Mouse (Mus musculus) embryonic facial prominence, embryonic 11.5 days (tissue): ENCODE results near the gene Eif4g1. TPM values are rescaled to one million over a fixed set of nuclear protein-coding genes. Genes with fewer than 3 reads are reported as not detected.

ENCODE experiments used
- ATAC-seq: fragments of 200-750 bp; cut with Nextera tagmentation; replicated peaks from 2 replicates; pipeline ENCODE4 v1.8.0; 2017; ENCODE audit warnings: low read depth; ENCODE audit not compliant: insufficient number of reproducible peaks, low FRiP score, low TSS enrichment
- DNase-seq: peaks from one replicate; pipeline ENCODE4 v3.0.0-alpha.2; 2015; ENCODE audit warnings: low spot score
- H3K27ac ChIP-seq: fragments of 300-500 bp; sonication (generic); replicated peaks from 2 replicates; pipeline ENCODE4 v1.5.1; 2014; ENCODE audit warnings: mild to moderate bottlenecking, low read depth, low read length, control low read depth
- H3K27me3 ChIP-seq: fragments of 300-500 bp; sonication (generic); 2 replicates; pipeline ENCODE4 v1.6.1; 2014; ENCODE audit warnings: mild to moderate bottlenecking, low read length, moderate library complexity, mixed read lengths; ENCODE audit not compliant: control insufficient read depth, insufficient read depth
- H3K36me3 ChIP-seq: fragments of 300-500 bp; sonication (generic); replicated peaks from 2 replicates; pipeline ENCODE4 v1.6.1; 2014; ENCODE audit warnings: low read depth, mild to moderate bottlenecking, low read length, moderate library complexity, mixed read lengths; ENCODE audit not compliant: control insufficient read depth, insufficient read depth
- H3K4me1 ChIP-seq: fragments of 300-500 bp; sonication (generic); 2 replicates; pipeline ENCODE4 v1.6.1; 2014; ENCODE audit warnings: low read length, mixed read lengths; ENCODE audit not compliant: control insufficient read depth, insufficient read depth
- H3K4me2 ChIP-seq: fragments of 300-500 bp; sonication (generic); 2 replicates; pipeline ENCODE4 v1.6.1; 2014; ENCODE audit warnings: low read depth, mild to moderate bottlenecking, control low read depth, low read length, moderate library complexity
- H3K4me3 ChIP-seq: fragments of 300-500 bp; sonication (generic); 2 replicates; pipeline ENCODE4 v1.5.1; 2014; ENCODE audit warnings: low read depth, low read length, control low read depth
- H3K9ac ChIP-seq: fragments of 300-500 bp; sonication (generic); replicated peaks from 2 replicates; pipeline ENCODE4 v1.6.1; 2014; ENCODE audit warnings: mild to moderate bottlenecking, control low read depth, low read length
- H3K9me3 ChIP-seq: fragments of 300-500 bp; sonication (generic); replicated peaks from 2 replicates; pipeline ENCODE4 v1.6.1; 2016; ENCODE audit warnings: mild to moderate bottlenecking, low read length, inconsistent platforms, mixed read lengths; ENCODE audit not compliant: control insufficient read depth
- WGBS: fragments of 180-500 bp; shearing (Covaris S2); extraction: QIAGEN DNeasy Blood & Tissue Kit; methylation state at CpG from one replicate; pipeline ENCODE4 v1.1.7; 2014; 5-methylcytosine and 5-hydroxymethylcytosine counted together
- polyA plus RNA-seq: library from polyadenylated mRNA; unstranded; fragments of >200 nt; fragmentation: Nextera tagmentation; extraction: Ambion mirVana; gene quantifications from 2 replicates; pipeline ENCODE4 v1.2.1, GENCODE M21; 2014

The Eif4g1 gene
- polyA plus RNA-seq, 1 experiment from 2014 or later = 156 TPM

GRCm38 (mm10) chr16:20675213-20675612, 7.1 kb downstream of the Eif4g1 start:
- Histone ChIP-seq H3K4me2 (no peak overlapping the region), H3K27ac (no peak overlapping the region), H3K27me3 (no peaks in the 10 kb centered on the region), H3K9me3 (no peaks in the 10 kb centered on the region), H3K36me3 (peaks cover 21% of the 10 kb centered on the region), H3K4me3 (no peak overlapping the region), H3K4me1 (peaks cover 7% of the 10 kb centered on the region), H3K9ac (no peak overlapping the region)
- no peak for DNase-seq
- 91% methylated on average over 6 of the region's 6 CpGs for WGBS
- no peak for ATAC-seq

GRCm38 (mm10) chr16:20676702-20677101, 8.6 kb downstream of the Eif4g1 start:
- H3K9me3 ChIP-seq = no peaks in the 10 kb centered on the region
- no peak overlapping the region for H3K9ac ChIP-seq
- WGBS = 86% methylated on average over 4 of the region's 4 CpGs
- peaks cover 7% of the 10 kb centered on the region for H3K4me1 ChIP-seq
- no peak overlapping the region for H3K4me2 ChIP-seq
- H3K4me3 ChIP-seq = no peak overlapping the region
- no peaks in the 10 kb centered on the region for H3K27me3 ChIP-seq
- ATAC-seq = no peak
- H3K36me3 ChIP-seq = peaks cover 26% of the 10 kb centered on the region
- H3K27ac ChIP-seq = no peak overlapping the region
- DNase-seq = peak; percentile 22

GRCm38 (mm10) chr16:20677380-20677779, 9.3 kb downstream of the Eif4g1 start:
- no peak overlapping the region for H3K4me3 ChIP-seq
- H3K27me3 ChIP-seq = no peaks in the 10 kb centered on the region
- no peak for ATAC-seq
- 86% methylated on average over 5 of the region's 5 CpGs for WGBS
- peaks cover 33% of the 10 kb centered on the region for H3K36me3 ChIP-seq
- no peak overlapping the region for H3K4me2 ChIP-seq
- peaks cover 7% of the 10 kb centered on the region for H3K4me1 ChIP-seq
- H3K9me3 ChIP-seq = no peaks in the 10 kb centered on the region
- no peak overlapping the region for H3K9ac ChIP-seq
- no peak overlapping the region for H3K27ac ChIP-seq
- DNase-seq = no peak

- H3K9me3 ChIP-seq = no peaks in the 10 kb centered on the region
- WGBS = 91% methylated on average over 10 of the region's 10 CpGs
- H3K9ac ChIP-seq = no peak overlapping the region
- ATAC-seq (no peak), DNase-seq (no peak)
- H3K4me1 ChIP-seq = peaks cover 7% of the 10 kb centered on the region
- no peaks in the 10 kb centered on the region for H3K27me3 ChIP-seq
- H3K4me2 ChIP-seq = no peak overlapping the region
- peaks cover 38% of the 10 kb centered on the region for H3K36me3 ChIP-seq
- H3K27ac ChIP-seq = no peak overlapping the region
- no peak overlapping the region for H3K4me3 ChIP-seq
Observed at GRCm38 (mm10) chr16:20677974-20678675, 10.0 kb downstream of the Eif4g1 start.

- 89% methylated on average over 3 of the region's 3 CpGs for WGBS
- H3K27ac ChIP-seq = no peak overlapping the region
- no peak overlapping the region for H3K4me3 ChIP-seq
- H3K9ac ChIP-seq = no peak overlapping the region
- no peaks in the 10 kb centered on the region for H3K9me3 ChIP-seq
- H3K4me1 ChIP-seq = peaks cover 1% of the 10 kb centered on the region; the same call in 1 of the 2 replicates
- H3K27me3 ChIP-seq = no peaks in the 10 kb centered on the region
- no peak overlapping the region for H3K4me2 ChIP-seq
- DNase-seq = no peak
- H3K36me3 ChIP-seq = peaks cover 33% of the 10 kb centered on the region
- no peak for ATAC-seq
Observed at GRCm38 (mm10) chr16:20690774-20691173, 22.7 kb downstream of the Eif4g1 start.

DNA sequence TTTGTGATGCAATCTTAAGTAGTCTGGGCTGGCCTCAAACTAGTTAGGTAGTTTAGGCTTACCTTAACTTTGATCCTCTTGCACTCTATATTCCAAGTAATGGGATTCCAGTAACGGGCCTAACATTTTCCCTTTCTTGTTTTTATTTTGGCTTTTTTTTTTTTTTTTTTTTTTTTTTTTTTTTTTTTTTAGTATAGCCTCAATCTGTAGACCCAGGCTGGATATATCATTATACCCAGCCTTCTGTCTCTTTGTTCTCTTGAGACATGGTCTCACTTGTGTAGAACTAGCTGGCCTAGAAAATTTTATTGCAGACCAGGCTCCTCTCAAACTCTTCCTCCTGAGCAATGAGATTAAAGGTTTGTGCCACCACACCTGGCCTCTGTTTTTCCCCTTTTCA, 23.5 kb downstream of the Eif4g1 start:
- Histone ChIP-seq H3K4me1 (peaks cover 5% of the 10 kb centered on the region; the same call in 1 of the 2 replicates), H3K9me3 (no peaks in the 10 kb centered on the region), H3K36me3 (peaks cover 30% of the 10 kb centered on the region), H3K4me3 (no peak overlapping the region), H3K27ac (no peak overlapping the region), H3K4me2 (no peak overlapping the region), H3K9ac (no peak overlapping the region), H3K27me3 (no peaks in the 10 kb centered on the region)
- ATAC-seq (no peak), DNase-seq (no peak)
- WGBS = 73% methylated on average over 1 of the region's 1 CpGs

- Histone ChIP-seq H3K4me1 (peaks cover 5% of the 10 kb centered on the region; the same call in 1 of the 2 replicates), H3K9ac (no peak overlapping the region; the same call in 1 of the 2 replicates), H3K36me3 (peaks cover 25% of the 10 kb centered on the region), H3K4me2 (no peak overlapping the region), H3K4me3 (peak overlapping the region; percentile 57; the same call in 1 of the 2 replicates), H3K27me3 (no peaks in the 10 kb centered on the region), H3K27ac (no peak overlapping the region), H3K9me3 (no peaks in the 10 kb centered on the region)
- WGBS = 48% methylated on average over 16 of the region's 16 CpGs
- DNase-seq (no peak), ATAC-seq (no peak)
Observed at GRCm38 (mm10) chr16:20692241-20692965, 24.3 kb downstream of the Eif4g1 start.

GRCm38 (mm10) chr16:20693111-20693701, 25.1 kb downstream of the Eif4g1 start, which contains the start of gene Fam131a:
TSS of gene Fam131a (plus strand) at chr16:20693241.
- Histone ChIP-seq H3K27ac (peak within 1 kb of the TSS; percentile 59), H3K9ac (peak within 1 kb of the TSS; percentile 62), H3K9me3 (no peaks in the 10 kb centered on the region), H3K4me3 (peak within 1 kb of the TSS; percentile 57), H3K4me1 (peaks cover 5% of the 10 kb centered on the region; the same call in 1 of the 2 replicates), H3K27me3 (no peaks in the 10 kb centered on the region), H3K4me2 (peak within 1 kb of the TSS; percentile 87), H3K36me3 (peaks cover 20% of the 10 kb centered on the region)
- DNase-seq (peak; percentile 94), ATAC-seq (peak; percentile 93)
- WGBS = under 1% methylated on average over 37 of the region's 37 CpGs
